Mouse (Mus musculus) MEL (cell line): ENCODE measurements at regions not wholly inside any gene's neighbourhood (a gene's known extent, or its start where the extent isn't known, plus 50 kb on each side); places are given as distances from the start of the nearest gene placed in this dataset.

ENCODE experiments used
- DNase-seq: peaks from one replicate; pipeline ENCODE4 v3.0.0; 2011; ENCODE audit warnings: low read depth, low spot score
- H3K27ac ChIP-seq: 2 replicates; pipeline ENCODE4 v1.5.1; 2012; ENCODE audit warnings: low read depth, mild to moderate bottlenecking, control low read depth, low read length, moderate library complexity; ENCODE audit not compliant: control insufficient read depth
- H3K27me3 ChIP-seq, 2 experiments: fragments of 150-350 bp in 1 of 2; sonication (generic) in 1 of 2; 2 replicates each; pipeline ENCODE4 v1.6.1; 2012; ENCODE audit warnings: low read length in 2 of 2, mild to moderate bottlenecking in 2 of 2, improper control_type of control experiment in 1 of 2, moderate library complexity in 1 of 2; ENCODE audit not compliant: insufficient read depth in 2 of 2, control insufficient read depth in 1 of 2
- H3K36me3 ChIP-seq, 2 experiments: 2 replicates each; pipeline ENCODE4 v1.6.1; 2012 to 2014; ENCODE audit warnings: low read length in 2 of 2, improper control_type of control experiment in 1 of 2, inconsistent platforms in 1 of 2, mild to moderate bottlenecking in 1 of 2; ENCODE audit not compliant: insufficient read depth in 2 of 2, control insufficient read depth in 1 of 2
- H3K4me1 ChIP-seq, 2 experiments: fragments of 150-350 bp in 1 of 2; sonication (generic) in 1 of 2; 2 replicates each; pipeline ENCODE4 v1.6.1; 2012; ENCODE audit warnings: low read length in 2 of 2, improper control_type of control experiment in 1 of 2, mild to moderate bottlenecking in 1 of 2; ENCODE audit not compliant: insufficient read depth in 2 of 2, control insufficient read depth in 1 of 2
- H3K4me3 ChIP-seq, 2 experiments: fragments of 150-350 bp in 1 of 2; sonication (generic) in 1 of 2; 2 replicates each; pipeline ENCODE4 v1.5.1; 2012; ENCODE audit warnings: low read depth in 2 of 2, low read length in 2 of 2, mild to moderate bottlenecking in 2 of 2, moderate library complexity in 2 of 2, control low read depth in 1 of 2, improper control_type of control experiment in 1 of 2; ENCODE audit not compliant: control insufficient read depth in 1 of 2, insufficient read depth in 1 of 2
- H3K79me2 ChIP-seq: 2 replicates; pipeline ENCODE4 v1.6.1; 2012; ENCODE audit warnings: mild to moderate bottlenecking, low read length, moderate library complexity; ENCODE audit not compliant: control insufficient read depth, poor library complexity, insufficient read depth
- H3K9ac ChIP-seq: 2 replicates; pipeline ENCODE4 v1.6.1; 2012; ENCODE audit warnings: low read depth, mild to moderate bottlenecking, control low read depth, low read length, moderate library complexity; ENCODE audit not compliant: control insufficient read depth, poor library complexity, severe bottlenecking
- H3K9me3 ChIP-seq: fragments of 150-350 bp; sonication (generic); replicated peaks from 2 replicates; pipeline ENCODE4 v1.6.1; 2012; ENCODE audit warnings: mild to moderate bottlenecking, low read length, improper control_type of control experiment, moderate library complexity; ENCODE audit not compliant: insufficient read depth
- BHLHE40 ChIP-seq: IDR thresholded peaks from 2 replicates; pipeline ENCODE4 v1.6.1; 2012; ENCODE audit warnings: low read depth, mild to moderate bottlenecking, inconsistent platforms, low read length, improper control_type of control experiment, borderline replicate concordance
- CHD1 ChIP-seq: IDR thresholded peaks from 2 replicates; pipeline ENCODE4 v1.6.1; 2012; ENCODE audit warnings: low read depth, mild to moderate bottlenecking, inconsistent platforms, low read length, improper control_type of control experiment
- CHD2 ChIP-seq: IDR thresholded peaks from 2 replicates; pipeline ENCODE4 v1.6.1; 2011; ENCODE audit warnings: low read length, improper control_type of control experiment
- CTCF ChIP-seq, 3 experiments: IDR thresholded peaks in 2 of 3; conservative IDR thresholded peaks in 1 of 3; 2 replicates each; pipeline ENCODE4 v1.5.1; 2011 to 2012; ENCODE audit warnings: low read length in 3 of 3, low read depth in 2 of 3, mild to moderate bottlenecking in 2 of 3, improper control_type of control experiment in 1 of 3, inconsistent platforms in 1 of 3, mixed read lengths in 1 of 3, moderate library complexity in 1 of 3; ENCODE audit not compliant: control insufficient read depth in 1 of 3, insufficient read depth in 1 of 3, poor library complexity in 1 of 3, severe bottlenecking in 1 of 3
- ELF1 ChIP-seq: IDR thresholded peaks from 2 replicates; pipeline ENCODE4 v1.6.1; 2014; ENCODE audit warnings: low read depth, mild to moderate bottlenecking, inconsistent platforms, low read length, improper control_type of control experiment, moderate library complexity
- EP300 ChIP-seq, 2 experiments: IDR thresholded peaks; 2 replicates each; pipeline ENCODE4 v1.6.1; 2011; ENCODE audit warnings: improper control_type of control experiment in 2 of 2, low read length in 2 of 2, low read depth in 1 of 2, mild to moderate bottlenecking in 1 of 2
- ETS1 ChIP-seq: IDR thresholded peaks from 2 replicates; pipeline ENCODE4 v1.6.1; 2012; ENCODE audit warnings: low read depth, mild to moderate bottlenecking, inconsistent platforms, low read length, improper control_type of control experiment, moderate library complexity
- GABPA ChIP-seq: IDR thresholded peaks from 2 replicates; pipeline ENCODE4 v1.6.1; 2012; ENCODE audit warnings: low read depth, mild to moderate bottlenecking, inconsistent platforms, low read length, improper control_type of control experiment, moderate library complexity
- KAT2A ChIP-seq: conservative IDR thresholded peaks from 2 replicates; pipeline ENCODE4 v1.6.1; 2012; ENCODE audit warnings: low read depth, low read length, improper control_type of control experiment, inconsistent platforms
- MAFK ChIP-seq: IDR thresholded peaks from 2 replicates; pipeline ENCODE4 v1.6.1; 2011; ENCODE audit warnings: low read depth, mild to moderate bottlenecking, low read length, improper control_type of control experiment, borderline replicate concordance
- MAX ChIP-seq: IDR thresholded peaks from 2 replicates; pipeline ENCODE4 v1.6.1; 2011; ENCODE audit warnings: low read length, improper control_type of control experiment
- MAZ ChIP-seq: IDR thresholded peaks from 2 replicates; pipeline ENCODE4 v1.6.1; 2012; ENCODE audit warnings: low read depth, mild to moderate bottlenecking, inconsistent platforms, low read length, improper control_type of control experiment
- MEF2A ChIP-seq: IDR thresholded peaks from 2 replicates; pipeline ENCODE4 v1.6.1; 2014; ENCODE audit warnings: low read depth, mild to moderate bottlenecking, inconsistent platforms, low read length, improper control_type of control experiment; ENCODE audit not compliant: poor library complexity, insufficient replicate concordance, severe bottlenecking; ENCODE audit errors: extremely low read depth
- MXI1 ChIP-seq: IDR thresholded peaks from 2 replicates; pipeline ENCODE4 v1.6.1; 2011; ENCODE audit warnings: mild to moderate bottlenecking, low read depth, low read length, improper control_type of control experiment
- MYC ChIP-seq: IDR thresholded peaks from 2 replicates; pipeline ENCODE4 v1.6.1; 2011; ENCODE audit warnings: low read depth, mild to moderate bottlenecking, low read length, improper control_type of control experiment, moderate library complexity
- NRF1 ChIP-seq: IDR thresholded peaks from 2 replicates; pipeline ENCODE4 v1.6.1; 2014; ENCODE audit warnings: low read depth, mild to moderate bottlenecking, inconsistent platforms, low read length, improper control_type of control experiment, moderate library complexity; ENCODE audit not compliant: poor library complexity, insufficient read depth, severe bottlenecking
- RCOR1 ChIP-seq: IDR thresholded peaks from 2 replicates; pipeline ENCODE4 v1.6.1; 2012; ENCODE audit warnings: low read depth, mild to moderate bottlenecking, inconsistent platforms, low read length, improper control_type of control experiment
- SIN3A ChIP-seq: IDR thresholded peaks from 2 replicates; pipeline ENCODE4 v1.6.1; 2012; ENCODE audit warnings: low read length, improper control_type of control experiment, inconsistent platforms
- TCF12 ChIP-seq: IDR thresholded peaks from 2 replicates; pipeline ENCODE4 v1.6.1; 2014; ENCODE audit warnings: low read depth, mild to moderate bottlenecking, inconsistent platforms, low read length, improper control_type of control experiment, moderate library complexity
- ZC3H11A ChIP-seq: IDR thresholded peaks from 2 replicates; pipeline ENCODE4 v1.6.1; 2012; ENCODE audit warnings: low read depth, mild to moderate bottlenecking, inconsistent platforms, low read length, improper control_type of control experiment
- ZKSCAN1 ChIP-seq: IDR thresholded peaks from 2 replicates; pipeline ENCODE4 v1.6.1; 2012; ENCODE audit warnings: low read depth, mild to moderate bottlenecking, inconsistent platforms, low read length, improper control_type of control experiment, moderate library complexity
- ZMIZ1 ChIP-seq: IDR thresholded peaks from 2 replicates; pipeline ENCODE4 v1.6.1; 2012; ENCODE audit warnings: low read depth, mild to moderate bottlenecking, inconsistent platforms, low read length, improper control_type of control experiment, moderate library complexity

- DNase-seq = no peak
- no peaks in the 10 kb centered on the region for H3K79me2 ChIP-seq
- peaks cover 14 to 22% of the 10 kb centered on the region in 2 experiments for H3K27me3 ChIP-seq
- H3K4me1 ChIP-seq = no peaks in the 10 kb centered on the region
- H3K4me3 ChIP-seq = no peak overlapping the region
- no peak overlapping the region for H3K9ac ChIP-seq
- no peaks in the 10 kb centered on the region for H3K36me3 ChIP-seq
- H3K27ac ChIP-seq = no peak overlapping the region
- TF ChIP-seq ZMIZ1 = no peak
- TF ChIP-seq RCOR1 = no peak
- TF ChIP-seq CTCF (IDR thresholded peaks at IDR 0.05 in 2 of 3, conservative IDR thresholded peaks at IDR 0.05 in 1 of 3; ENCODE audit: control insufficient read depth in 1 of 3, insufficient read depth in 1 of 3, low read depth in 2 of 3, low read length in 3 of 3, poor library complexity in 1 of 3, severe bottlenecking in 1 of 3) = no peak
- TF ChIP-seq MEF2A = no peak
- TF ChIP-seq ETS1 = no peak
- TF ChIP-seq EP300 (IDR thresholded peaks at IDR 0.05; ENCODE audit: low read depth in 1 of 2, low read length in 2 of 2) = no peak
- TF ChIP-seq CHD2 = no peak
- no peak for TF ChIP-seq MYC
- TF ChIP-seq MAX = no peak
- no peak for TF ChIP-seq MAZ
- no peak for TF ChIP-seq GABPA
- no peak for TF ChIP-seq ELF1
- no peak for TF ChIP-seq CHD1
- no peak for TF ChIP-seq ZKSCAN1
- no peak for TF ChIP-seq TCF12
- TF ChIP-seq MXI1 = no peak
- no peak for TF ChIP-seq KAT2A
- no peak for TF ChIP-seq BHLHE40
- no peaks in the 10 kb centered on the region for H3K9me3 ChIP-seq
Measured at GRCm38 (mm10) chr2:92519396-92519795, 59.1 kb upstream of the Slc35c1 start.

GRCm38 (mm10) chr2:92518891-92519290 lies 58.6 kb upstream of the Slc35c1 start:
- Histone ChIP-seq H3K9ac (no peak overlapping the region), H3K27ac (no peak overlapping the region), H3K4me3 (no peak overlapping the region), H3K79me2 (no peaks in the 10 kb centered on the region), H3K27me3 (peaks cover 14 to 22% of the 10 kb centered on the region in 2 experiments), H3K36me3 (no peaks in the 10 kb centered on the region), H3K4me1 (no peaks in the 10 kb centered on the region), H3K9me3 (no peaks in the 10 kb centered on the region)
- no peak for TF ChIP-seq ZMIZ1
- no peak for TF ChIP-seq NRF1
- no peak for TF ChIP-seq MAZ
- TF ChIP-seq ZC3H11A = no peak
- no peak for TF ChIP-seq SIN3A
- no peak for TF ChIP-seq MAFK
- TF ChIP-seq MYC = no peak
- no peak for DNase-seq
